Mouse (Mus musculus) ovary, postnatal 14 days (tissue): ENCODE data around the gene Zc2hc1c.

Experiments
- DNase-seq: peaks from one replicate; pipeline ENCODE4 v3.0.0; 2022; ENCODE audit warnings: low spot score

The Zc2hc1c gene

GRCm38 (mm10) chr12:85284996-85285395 lies 3.4 kb upstream of the Zc2hc1c start:
- DNase-seq: no peak

- DNase-seq: no peak
These were observed 1.4 kb upstream of the Zc2hc1c start for GRCm38 (mm10) chr12:85286941-85287340.

- DNase-seq: peak; percentile 41
These were observed 444 bp upstream of the Zc2hc1c start, which contains the start of gene Acyp1 for GRCm38 (mm10) chr12:85287809-85288485. TSS of gene Acyp1 (minus strand) at chr12:85288438.

GRCm38 (mm10) chr12:85289157-85290000 lies 988 bp downstream of the Zc2hc1c start:
- peak; percentile 57 for DNase-seq

- no peak for DNase-seq
These were observed 2.2 kb downstream of the Zc2hc1c start for GRCm38 (mm10) chr12:85290633-85291032.

GRCm38 (mm10) chr12:85291541-85291940 lies 3.1 kb downstream of the Zc2hc1c start:
- DNase-seq: no peak

GRCm38 (mm10) chr12:85292288-85292687 lies 3.9 kb downstream of the Zc2hc1c start:
- no peak for DNase-seq

- no peak for DNase-seq
These were observed 4.5 kb downstream of the Zc2hc1c start for GRCm38 (mm10) chr12:85292906-85293305.

GRCm38 (mm10) chr12:85295506-85295905 lies 7.1 kb downstream of the Zc2hc1c start:
- no peak for DNase-seq

- no peak for DNase-seq
These were observed 8.5 kb downstream of the Zc2hc1c start for GRCm38 (mm10) chr12:85296915-85297314.

- no peak for DNase-seq
These were observed 9.1 kb downstream of the Zc2hc1c start for GRCm38 (mm10) chr12:85297345-85297997.

- DNase-seq: no peak
These were observed 9.9 kb downstream of the Zc2hc1c start for GRCm38 (mm10) chr12:85298127-85298834.

GRCm38 (mm10) chr12:85298835-85299180 lies 10.4 kb downstream of the Zc2hc1c start:
- DNase-seq: no peak

GRCm38 (mm10) chr12:85303256-85303655 lies 14.9 kb downstream of the Zc2hc1c start:
- no peak for DNase-seq

GRCm38 (mm10) chr12:85304725-85305124 lies 16.3 kb downstream of the Zc2hc1c start:
- DNase-seq: no peak

GRCm38 (mm10) chr12:85305247-85305892 lies 17.0 kb downstream of the Zc2hc1c start:
- DNase-seq: peak; percentile 85

- DNase-seq: no peak
These were observed 20.3 kb downstream of the Zc2hc1c start for GRCm38 (mm10) chr12:85308651-85309050.

- no peak for DNase-seq
These were observed 41.8 kb downstream of the Zc2hc1c start for GRCm38 (mm10) chr12:85330153-85330552.

GRCm38 (mm10) chr12:85337567-85338311 lies 49.3 kb downstream of the Zc2hc1c start:
- DNase-seq: no peak

GRCm38 (mm10) chr12:85338815-85339214 lies 50.4 kb downstream of the Zc2hc1c start:
- no peak for DNase-seq

GRCm38 (mm10) chr12:85339243-85339729 lies 50.9 kb downstream of the Zc2hc1c start, which contains the start of gene Nek9:
TSS of gene Nek9 (minus strand) at chr12:85339362.
- DNase-seq: peak; percentile 88
